Mouse (Mus musculus): Measurements from ENCODE around the gene Rccd1.

GRCm38 (mm10) chr7:80340793-80341192 lies 16.5 kb upstream of the Rccd1 start, which contains the start of gene Unc45a:
- TF ChIP-seq CTCF (IDR thresholded peaks at IDR 0.05; ENCODE audit: insufficient read depth, low read length), result peak; percentile 52
- 0 out of 2 replicates have a peak, but pooled peaks have one; percentile 23 for TF ChIP-seq POLR2A (IDR thresholded peaks at IDR 0.05; ENCODE audit: borderline replicate concordance, extremely low read depth, low read depth, low read length)
